Mouse (Mus musculus) kidney, postnatal 25 days (tissue): ENCODE measurements at regions not wholly inside any gene's neighbourhood (a gene's known extent, or its start where the extent isn't known, plus 50 kb on each side); places are given as distances from the start of the nearest gene placed in this dataset.
A peak's percentile ranks its signal among the peaks of the same experiment; 100 is the strongest.
"Not testable (repeated sequence)": the region's sequence is repeated elsewhere in the genome, so short reads cannot be mapped to it uniquely, and the experiment has no call there.

Source experiments
- DNase-seq, 2 experiments: peaks; one replicate each; pipeline ENCODE4 v3.0.0; 2021; ENCODE audit warnings: mixed read lengths in 2 of 2

GRCm38 (mm10) chr19:3158149-3158548, 124.6 kb upstream of the Mrpl21 start:
- DNase-seq, result not testable (repeated sequence)

- no peak for DNase-seq
These were observed 123.4 kb upstream of the Mrpl21 start for GRCm38 (mm10) chr19:3159346-3159745.

GRCm38 (mm10) chr19:3167683-3168082, 115.0 kb upstream of the Mrpl21 start:
- no peak for DNase-seq

- DNase-seq, result no peak
These were observed 100.1 kb upstream of the Mrpl21 start for GRCm38 (mm10) chr19:3182625-3183024.

- no peak for DNase-seq
These were observed 90.1 kb upstream of the Mrpl21 start for GRCm38 (mm10) chr19:3192644-3193043.

GRCm38 (mm10) chr19:3204504-3204903, 78.2 kb upstream of the Mrpl21 start:
- peak in 1 of 2 experiments; percentile 38 for DNase-seq

- not testable (repeated sequence) for DNase-seq
These were observed 77.3 kb upstream of the Mrpl21 start for GRCm38 (mm10) chr19:3205406-3205805.

- DNase-seq, result peak; percentile 37 to 43
These were observed 74.4 kb upstream of the Mrpl21 start for GRCm38 (mm10) chr19:3208283-3208682.
